Mouse (Mus musculus) ovary, postnatal 36 days (tissue): Measurements from ENCODE around the gene Cnksr3.

ENCODE experiments used
- DNase-seq: peaks from one replicate; pipeline ENCODE4 v3.0.0; 2022; ENCODE audit warnings: low spot score, mixed read lengths

The Cnksr3 gene

DNA sequence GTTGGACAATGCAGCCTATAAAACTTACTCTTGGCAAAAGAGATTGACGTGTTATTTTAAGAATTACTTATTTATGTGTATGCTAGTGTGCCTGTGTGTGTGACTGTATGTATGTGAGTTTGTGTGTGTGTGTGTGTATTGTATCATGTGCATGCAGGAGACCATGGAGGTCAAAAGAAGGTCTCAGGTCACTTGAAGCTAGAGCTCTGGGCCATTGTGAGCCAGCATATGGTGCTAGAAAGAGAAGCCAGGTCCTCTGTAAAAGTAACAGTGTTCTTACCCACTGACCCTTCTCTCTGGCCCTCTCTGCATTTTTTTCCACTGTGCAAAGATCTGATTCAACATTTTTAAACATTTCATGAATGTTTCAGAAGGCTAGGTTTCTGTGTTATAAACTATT, 134.1 kb downstream of the Cnksr3 start:
- DNase-seq, result no peak

DNA sequence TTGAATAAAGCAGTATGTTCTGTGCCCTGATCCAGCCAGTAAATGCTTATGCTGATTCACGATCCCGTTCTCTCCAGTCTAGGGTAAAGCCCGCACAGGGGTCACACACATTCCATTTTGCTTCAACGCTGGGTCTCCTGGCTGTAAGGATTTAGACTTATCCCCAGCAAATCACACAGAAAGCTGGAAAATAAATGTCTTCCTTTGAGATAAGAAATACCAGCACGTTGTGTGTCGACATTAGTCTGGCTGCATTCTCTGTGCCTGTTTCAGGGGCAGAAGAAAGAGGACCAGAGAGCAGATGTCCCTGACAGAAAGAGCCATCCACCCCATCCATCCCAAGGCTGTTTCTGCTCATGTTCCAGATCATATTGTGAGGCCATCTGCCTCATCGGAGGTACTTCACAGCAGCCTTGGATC, 134.6 kb downstream of the Cnksr3 start:
- DNase-seq, result no peak

DNA sequence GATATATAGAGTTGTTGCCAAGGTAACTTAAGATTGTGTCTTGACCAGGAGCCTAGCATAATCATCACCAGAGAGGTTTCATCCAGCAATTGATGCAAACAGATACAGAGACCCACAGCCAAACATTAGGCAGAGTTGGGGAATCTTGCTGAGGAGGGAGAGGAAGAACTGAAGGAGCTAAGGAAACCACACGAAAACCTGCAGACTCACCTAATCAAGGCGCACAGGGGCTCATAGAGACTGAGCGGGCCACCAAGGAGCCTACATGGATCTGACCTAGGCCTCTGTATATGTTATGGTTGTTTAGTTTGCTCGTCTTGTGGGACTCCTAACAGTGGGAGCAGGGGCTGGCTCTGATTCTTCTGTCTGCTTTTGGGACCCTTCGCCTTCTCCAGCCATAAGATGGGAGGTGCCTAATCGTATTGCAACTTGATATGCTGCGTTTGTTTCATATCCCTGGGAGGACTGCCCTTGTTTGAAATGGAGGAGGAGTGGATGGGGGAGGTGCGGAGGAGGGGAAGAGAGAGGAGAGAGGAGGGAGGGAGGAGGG, 135.3 kb downstream of the Cnksr3 start:
- no peak for DNase-seq

DNA sequence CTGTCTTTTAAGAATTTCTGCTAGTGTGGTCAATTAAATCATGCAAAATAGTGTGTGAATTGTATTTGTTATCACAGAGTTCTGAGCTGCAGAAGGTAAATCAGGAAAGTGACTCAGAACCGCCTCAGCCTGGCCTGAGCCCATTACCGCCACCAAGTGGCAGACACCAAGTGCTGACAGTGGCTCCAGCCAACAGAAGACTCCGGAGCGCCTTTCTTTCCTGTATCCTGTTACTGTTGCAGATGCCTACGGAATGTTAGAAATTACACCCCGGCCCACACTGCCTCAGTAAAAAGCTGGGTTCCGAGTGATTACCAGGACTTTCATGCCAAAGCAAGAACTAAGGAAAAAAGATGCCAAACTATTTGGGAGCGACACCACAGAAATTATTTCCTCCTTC, 135.8 kb downstream of the Cnksr3 start:
- DNase-seq, result peak; percentile 70

DNA sequence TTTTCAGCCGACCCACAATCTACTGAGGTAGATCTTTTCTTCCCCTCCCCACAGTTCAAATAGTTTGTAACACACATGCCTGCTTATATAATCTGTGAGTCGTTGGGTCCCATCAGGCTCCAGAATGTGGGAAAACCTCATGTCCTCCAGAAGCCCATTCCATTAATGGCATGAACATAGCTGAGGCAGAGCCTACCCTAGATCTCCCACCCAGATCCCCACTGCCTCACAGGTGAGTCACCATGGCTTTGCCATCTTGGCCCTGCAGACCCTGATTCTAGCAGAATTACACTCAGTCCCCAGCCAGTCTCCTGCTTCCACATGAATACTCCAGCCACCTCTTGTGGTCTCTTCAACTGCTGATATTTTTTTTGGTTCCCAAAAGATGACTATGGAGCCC, 136.4 kb downstream of the Cnksr3 start:
- no peak for DNase-seq

DNA sequence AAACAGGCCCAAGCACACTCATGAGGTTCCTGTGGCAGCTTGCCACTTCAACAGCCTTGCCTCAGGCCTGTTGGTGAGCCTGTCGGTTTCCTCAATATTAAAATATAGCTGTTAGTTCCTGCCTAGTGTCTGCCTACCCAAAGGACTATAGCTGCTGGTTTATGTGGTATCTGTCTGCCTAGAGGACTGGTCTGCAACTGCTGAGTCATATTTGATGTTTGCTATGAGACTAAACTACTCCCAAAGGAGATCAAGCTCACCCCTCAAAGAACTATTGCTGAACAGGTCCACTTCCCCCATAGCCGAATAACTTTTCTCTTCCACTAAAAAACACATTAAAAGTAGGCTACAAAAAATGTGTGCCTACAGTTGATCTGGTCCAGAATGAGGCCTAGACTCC, 137.8 kb downstream of the Cnksr3 start:
- no peak for DNase-seq

DNA sequence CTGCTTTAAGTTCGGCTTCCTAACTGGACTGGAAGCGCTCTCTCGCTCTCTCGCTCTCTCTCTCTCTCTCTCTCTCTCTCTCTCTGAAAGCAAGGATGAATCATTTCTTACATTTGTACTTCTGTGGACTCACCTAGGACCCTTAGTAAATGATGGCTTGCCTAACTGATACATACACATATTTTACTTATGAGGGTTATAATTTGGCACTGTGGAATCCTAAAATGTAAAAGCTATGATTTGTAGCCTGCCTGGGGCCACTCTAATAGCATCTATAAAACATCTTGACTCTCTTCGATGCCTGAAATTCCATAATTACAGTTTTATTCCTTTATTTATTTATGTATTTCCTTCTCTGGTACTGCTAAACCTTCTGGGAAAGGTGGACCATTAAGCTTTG, 141.1 kb downstream of the Cnksr3 start:
- DNase-seq, result no peak

DNA sequence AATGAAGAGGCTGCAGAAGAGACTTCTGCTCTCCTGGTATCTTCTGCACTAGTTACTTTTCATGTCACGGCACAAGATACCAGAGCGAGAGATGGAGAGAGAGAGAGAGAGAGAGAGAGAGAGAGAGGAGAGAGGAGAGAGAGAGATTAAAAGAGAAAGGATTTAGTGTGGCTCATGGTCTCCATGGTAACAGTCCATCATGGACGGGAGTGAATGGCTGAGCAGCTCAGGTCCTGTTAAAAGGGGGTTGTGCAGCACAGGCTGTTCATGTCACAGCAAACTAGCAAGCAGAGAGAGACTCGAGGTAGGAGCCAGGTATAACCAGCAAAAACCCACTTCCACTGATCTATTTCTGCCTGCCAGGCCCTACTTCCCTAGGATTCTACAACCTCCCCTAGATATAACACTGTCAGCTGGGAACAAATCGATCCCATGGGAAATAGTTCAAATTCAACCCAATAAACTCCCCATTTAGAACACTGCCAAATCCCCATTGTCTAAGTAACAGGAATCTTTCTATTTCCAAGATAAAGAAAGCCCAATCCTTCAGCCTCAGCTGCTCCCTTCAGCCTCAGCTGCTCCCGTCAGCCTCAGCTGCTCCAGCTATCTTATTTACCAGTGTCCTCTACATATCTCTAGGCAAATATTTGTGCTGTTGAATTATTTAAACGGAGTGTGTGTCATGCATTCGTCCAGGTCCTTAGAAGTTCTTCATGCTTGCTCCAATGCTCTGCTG, 141.8 kb downstream of the Cnksr3 start:
- DNase-seq, result no peak

DNA sequence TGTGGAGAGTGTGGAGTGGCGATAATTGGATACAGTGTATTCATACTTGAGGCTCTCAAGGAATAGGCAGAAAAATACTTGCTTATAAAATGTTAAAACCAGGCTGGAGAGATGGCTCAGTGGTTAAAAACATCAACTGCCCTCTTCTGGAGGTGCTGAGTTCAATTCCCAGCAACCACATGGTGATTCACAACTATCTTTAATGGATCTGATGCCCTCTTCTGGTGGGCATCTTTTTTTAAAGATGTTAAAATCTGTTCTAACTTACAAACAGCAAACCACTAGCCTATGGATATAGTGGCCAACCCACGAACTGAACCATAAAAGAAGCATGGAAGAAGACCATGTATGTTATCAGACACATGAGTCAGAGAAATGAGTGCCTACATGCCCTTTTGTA, 142.9 kb downstream of the Cnksr3 start:
- no peak for DNase-seq
